Mouse (Mus musculus): ENCODE measurements at regions not wholly inside any gene's neighbourhood (a gene's known extent, or its start where the extent isn't known, plus 50 kb on each side); places are given as distances from the start of the nearest gene placed in this dataset.

DNA sequence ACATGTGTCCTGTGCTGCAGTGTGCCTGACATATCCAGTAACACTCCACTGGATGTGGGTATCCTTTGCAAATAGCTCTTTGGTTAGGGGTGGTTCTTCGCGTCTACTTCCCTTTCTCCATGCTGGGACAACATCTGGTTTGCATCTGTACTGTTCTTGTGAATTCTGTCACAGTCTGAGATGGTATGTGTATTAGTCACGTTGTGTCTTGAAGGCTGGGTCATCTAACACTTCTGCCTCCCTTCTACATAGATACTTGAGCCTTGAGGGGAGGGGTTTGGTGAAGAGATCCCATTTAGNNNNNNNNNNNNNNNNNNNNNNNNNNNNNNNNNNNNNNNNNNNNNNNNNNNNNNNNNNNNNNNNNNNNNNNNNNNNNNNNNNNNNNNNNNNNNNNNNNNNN lies 294.9 kb downstream of the Lmo7 start:
- no peak for DNase-seq (ENCODE audit: extremely low read depth, low read depth, low spot score)

DNA sequence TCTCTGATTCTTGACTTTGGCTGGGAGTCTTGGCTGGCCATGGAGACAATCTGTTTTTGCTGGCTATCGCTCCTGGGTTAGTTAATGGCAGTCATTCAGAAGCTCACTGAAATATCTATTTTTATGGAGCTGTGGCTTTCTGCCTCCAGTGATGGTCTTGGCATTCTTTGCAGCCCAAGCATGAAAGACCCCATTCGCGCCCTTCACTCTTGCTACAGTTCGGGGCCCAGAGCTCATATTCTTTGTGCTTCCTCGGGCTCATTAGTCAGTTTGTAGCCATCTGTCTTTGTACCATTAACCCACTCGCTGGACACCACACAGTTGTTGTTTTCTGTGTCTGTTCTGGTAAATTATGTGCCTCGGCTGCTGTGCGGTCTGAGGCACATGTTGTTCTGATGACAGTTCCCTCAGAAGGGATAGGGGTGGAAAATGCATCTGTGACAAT lies 290.4 kb downstream of the Lmo7 start:
- no peak for DNase-seq (ENCODE audit: extremely low read depth, low read depth, low spot score)

GRCm38 (mm10) chr14:102019320-102019719 lies 289.6 kb downstream of the Lmo7 start:
- DNase-seq (ENCODE audit: extremely low read depth, low read depth, low spot score): no peak

- no peak for DNase-seq (ENCODE audit: extremely low read depth, low read depth, low spot score)
Observed at GRCm38 (mm10) chr14:102016572-102016971, 286.8 kb downstream of the Lmo7 start.

DNA sequence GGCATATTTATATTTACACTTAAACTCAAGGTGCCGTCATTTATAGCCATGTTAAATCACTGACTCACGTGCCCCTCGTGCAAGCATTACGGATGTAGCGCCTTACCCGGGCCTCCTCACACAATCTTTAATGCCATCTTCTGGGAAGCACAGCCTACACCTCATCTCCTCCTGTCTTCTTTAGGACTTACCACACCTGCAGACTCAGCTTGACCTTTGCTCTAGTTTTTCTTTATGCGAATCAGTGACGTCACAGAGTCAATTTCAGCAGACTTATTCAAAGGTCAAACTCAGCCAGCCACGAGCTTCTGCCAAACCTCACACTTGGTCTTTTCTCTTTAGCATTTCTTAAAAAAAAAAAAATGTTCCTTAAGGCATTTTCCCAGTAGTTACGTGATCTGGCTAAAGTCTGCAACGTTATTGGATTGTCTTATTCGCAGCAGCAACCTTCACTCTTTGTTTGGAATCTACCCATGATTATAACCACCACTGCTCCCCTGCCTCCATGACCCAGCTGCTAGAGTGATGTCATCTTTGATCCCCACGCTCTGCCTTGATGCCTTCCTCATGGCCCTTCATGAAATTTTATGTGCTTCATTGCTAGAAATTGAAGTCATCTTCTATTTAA lies 285.3 kb downstream of the Lmo7 start:
- DNase-seq (ENCODE audit: extremely low read depth, low read depth, low spot score): no peak

DNA sequence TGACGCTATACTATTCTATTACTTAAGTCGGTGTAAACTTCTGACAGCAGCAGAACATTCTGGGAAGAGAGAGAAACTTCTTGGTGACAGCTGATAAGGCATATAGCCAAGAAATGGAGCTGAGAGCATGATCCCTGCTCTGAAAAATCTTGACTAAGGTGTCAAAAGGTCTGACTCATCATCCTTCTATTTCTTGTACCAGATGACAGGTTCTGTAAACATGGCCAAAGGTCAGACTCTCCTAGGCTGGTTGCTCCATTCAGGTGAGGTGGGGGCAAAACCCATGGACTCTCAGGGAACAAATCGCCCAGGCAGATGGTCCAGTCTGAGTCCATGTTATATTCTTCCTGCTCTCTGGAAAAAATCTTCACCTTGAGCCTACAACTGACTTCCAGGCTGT lies 283.5 kb downstream of the Lmo7 start:
- DNase-seq (ENCODE audit: extremely low read depth, low read depth, low spot score): no peak

GRCm38 (mm10) chr14:101997535-101997934 lies 267.8 kb downstream of the Lmo7 start:
- no peak for DNase-seq (ENCODE audit: extremely low read depth, low read depth, low spot score)

DNA sequence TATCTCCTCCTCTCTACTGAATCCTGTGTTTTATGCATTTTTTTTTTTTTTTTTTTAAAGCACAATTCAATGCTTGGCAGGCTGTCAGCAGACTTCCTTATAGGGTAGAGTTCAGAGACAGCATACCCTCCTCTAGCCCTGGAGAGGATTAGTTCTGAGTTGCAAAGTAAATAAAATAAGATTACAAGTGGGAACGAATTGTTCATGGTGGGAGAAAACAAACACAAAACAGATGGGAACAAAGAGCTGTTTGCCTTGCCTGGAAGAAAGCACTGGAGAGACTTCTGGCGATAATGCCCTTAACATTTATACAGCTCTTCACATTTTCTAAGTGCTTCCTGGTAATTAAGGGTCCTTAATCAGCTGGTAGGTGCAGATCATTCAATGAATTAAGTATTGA lies 254.6 kb downstream of the Lmo7 start:
- no peak for DNase-seq (ENCODE audit: extremely low read depth, low read depth, low spot score)

All from fat pad, adult 2 months (tissue).